Mouse (Mus musculus) lung, postnatal 0 days (tissue): ENCODE measurements at regions not wholly inside any gene's neighbourhood (a gene's known extent, or its start where the extent isn't known, plus 50 kb on each side); places are given as distances from the start of the nearest gene placed in this dataset.

ENCODE experiments used
- CTCF ChIP-seq: IDR thresholded peaks from 2 replicates; pipeline ENCODE4 v1.5.1; 2016; ENCODE audit warnings: antibody characterized with exemption, mild to moderate bottlenecking
- EP300 ChIP-seq: IDR thresholded peaks from 2 replicates; pipeline ENCODE4 v1.6.1; 2016; ENCODE audit warnings: antibody characterized with exemption, mild to moderate bottlenecking, control low read depth

DNA sequence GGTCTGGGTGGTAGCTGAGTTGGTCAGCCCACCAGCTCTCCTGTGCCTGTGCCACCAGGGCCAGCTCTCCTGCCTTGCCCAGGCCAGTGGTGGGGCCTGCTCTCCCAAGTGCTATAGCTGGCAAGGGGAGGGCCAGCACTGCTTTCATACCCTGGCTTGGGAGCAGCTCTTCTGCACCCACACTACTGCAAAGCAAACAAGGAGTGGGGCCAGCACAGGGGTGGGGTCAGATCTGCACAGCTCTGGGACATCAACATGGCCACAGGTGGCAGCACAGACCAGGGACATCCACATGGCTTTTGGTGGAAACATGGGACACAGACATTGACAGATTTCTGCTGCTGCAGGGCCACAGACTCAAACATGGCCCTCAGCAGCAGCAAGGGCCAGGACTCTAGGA lies 52.9 kb upstream of the AU015836 start:
- TF ChIP-seq CTCF, result peak; percentile 20; the same call in 1 of the 2 replicates
- no peak for TF ChIP-seq EP300
